Mouse (Mus musculus) E14TG2a.4 (cell line): Measurements from ENCODE around the gene Ms4a13.
"Not testable (repeated sequence)": the region's sequence is repeated elsewhere in the genome, so short reads cannot be mapped to it uniquely, and the experiment has no call there.

Experiments used
- CTCF ChIP-seq: conservative IDR thresholded peaks from 2 replicates; pipeline ENCODE4 v1.5.1; 2014; ENCODE audit warnings: low read length
- NANOG ChIP-seq: IDR thresholded peaks from 2 replicates; pipeline ENCODE4 v1.6.1; 2014; ENCODE audit warnings: borderline replicate concordance, low read length, mixed read lengths

DNA sequence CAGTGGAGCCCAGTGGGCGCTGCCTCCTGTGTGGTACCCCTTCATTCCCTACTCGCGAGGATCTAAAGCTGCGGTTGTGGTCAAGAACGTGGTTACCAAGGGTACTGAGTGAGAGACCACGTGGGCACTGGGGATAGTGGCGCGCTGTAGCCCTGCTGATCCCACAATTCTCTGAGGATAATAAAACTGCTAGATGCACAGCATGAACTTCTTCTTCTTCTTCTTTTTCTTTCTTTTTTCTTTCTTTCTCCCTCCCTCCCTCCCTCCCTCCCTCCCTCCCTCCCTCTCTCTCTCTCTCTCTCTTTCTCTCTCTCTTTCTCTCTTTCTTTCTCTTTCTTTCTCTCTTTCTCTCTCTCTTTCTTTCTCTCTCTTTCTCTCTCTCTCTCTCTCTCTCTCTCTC is 65.8 kb downstream of the Ms4a13 start, which contains the start of gene 1700017D01Rik:
- not testable (repeated sequence) for TF ChIP-seq CTCF, NANOG
